Mouse (Mus musculus) neural tube, embryonic 15.5 days (tissue): Measurements from ENCODE around the gene Slc46a1. TPM values are rescaled to one million over a fixed set of nuclear protein-coding genes. Genes with fewer than 3 reads are reported as not detected.
A peak's percentile ranks its signal among the peaks of the same experiment; 100 is the strongest.

ENCODE experiments used
- ATAC-seq: fragments of 200-750 bp; cut with Nextera tagmentation; 2 replicates; pipeline ENCODE4 v1.8.0; 2017; ENCODE audit warnings: mild to moderate bottlenecking, moderate TSS enrichment, moderate library complexity; ENCODE audit not compliant: low FRiP score
- H3K27ac ChIP-seq: fragments of 300-500 bp; sonication (generic); replicated peaks from 2 replicates; pipeline ENCODE4 v1.5.1; 2015; ENCODE audit warnings: mild to moderate bottlenecking, inconsistent platforms
- H3K27me3 ChIP-seq: fragments of 300-500 bp; sonication (generic); replicated peaks from 2 replicates; pipeline ENCODE4 v1.6.1; 2015; ENCODE audit warnings: inconsistent platforms
- H3K36me3 ChIP-seq: fragments of 300-500 bp; sonication (generic); 2 replicates; pipeline ENCODE4 v1.6.1; 2015; ENCODE audit warnings: inconsistent platforms
- H3K4me1 ChIP-seq: fragments of 300-500 bp; sonication (generic); 2 replicates; pipeline ENCODE4 v1.6.1; 2015; ENCODE audit warnings: inconsistent platforms
- H3K4me2 ChIP-seq: fragments of 300-500 bp; sonication (generic); 2 replicates; pipeline ENCODE4 v1.6.1; 2015; ENCODE audit warnings: inconsistent platforms, mild to moderate bottlenecking, moderate library complexity
- H3K4me3 ChIP-seq: fragments of 300-500 bp; sonication (generic); replicated peaks from 2 replicates; pipeline ENCODE4 v1.5.1; 2015; ENCODE audit warnings: mild to moderate bottlenecking, inconsistent platforms
- H3K9ac ChIP-seq: fragments of 300-500 bp; sonication (generic); replicated peaks from 2 replicates; pipeline ENCODE4 v1.6.1; 2015; ENCODE audit warnings: mild to moderate bottlenecking, inconsistent platforms
- H3K9me3 ChIP-seq: fragments of 300-500 bp; sonication (generic); replicated peaks from 2 replicates; pipeline ENCODE4 v1.6.1; 2016; ENCODE audit warnings: inconsistent platforms
- WGBS: fragments of 180-500 bp; shearing (Covaris S2); methylation state at CpG from one replicate; pipeline ENCODE4 v1.1.7; 2015; ENCODE audit warnings: mixed read lengths; 5-methylcytosine and 5-hydroxymethylcytosine counted together
- polyA plus RNA-seq: library from polyadenylated mRNA; unstranded; fragments of >200 nt; fragmentation: Nextera tagmentation; extraction: Ambion mirVana; gene quantifications from 2 replicates; pipeline ENCODE4 v1.2.1, GENCODE M21; 2015

Gene Slc46a1
- polyA plus RNA-seq, 1 experiment from 2014 or later, result 26.0 TPM

GRCm38 (mm10) chr11:78512025-78512957, 46.8 kb downstream of the Slc46a1 start, which contains the start of the genes Tmem199 and Poldip2:
TSS of gene Tmem199 (minus strand) at chr11:78512172.
TSS of gene Poldip2 (plus strand) at chr11:78512193.
- ATAC-seq, result peak; percentile 95

GRCm38 (mm10) chr11:78513106-78513790, 47.8 kb downstream of the Slc46a1 start:
- peaks cover 50% of the 10 kb centered on the region for H3K36me3 ChIP-seq
- peak overlapping the region; percentile 93 for H3K4me2 ChIP-seq
- H3K9ac ChIP-seq, result peak overlapping the region; percentile 99
- H3K9me3 ChIP-seq, result no peaks in the 10 kb centered on the region
- peaks cover 23% of the 10 kb centered on the region for H3K4me1 ChIP-seq
- H3K27me3 ChIP-seq, result no peaks in the 10 kb centered on the region
- WGBS, result 74% methylated on average over 3 of the region's 3 CpGs
- H3K27ac ChIP-seq, result no peak overlapping the region
- no peak for ATAC-seq
- peak overlapping the region; percentile 79 for H3K4me3 ChIP-seq

More at GRCm38 (mm10) chr11:78512025-78512957, 46.8 kb downstream of the Slc46a1 start, which contains the start of the genes Tmem199 and Poldip2:
- Histone ChIP-seq H3K27me3 (no peaks in the 10 kb centered on the region), H3K27ac (peak within 1 kb of the TSS; percentile 88), H3K4me1 (peaks cover 23% of the 10 kb centered on the region), H3K36me3 (peaks cover 52% of the 10 kb centered on the region), H3K9me3 (no peaks in the 10 kb centered on the region), H3K4me3 (peak within 1 kb of the TSS; percentile 79), H3K4me2 (peak within 1 kb of the TSS; percentile 93), H3K9ac (peak within 1 kb of the TSS; percentile 99)
- under 1% methylated on average over 63 of the region's 67 CpGs for WGBS

GRCm38 (mm10) chr11:78515549-78516325, 50.2 kb downstream of the Slc46a1 start:
- Histone ChIP-seq H3K4me3 (no peak overlapping the region), H3K27me3 (no peaks in the 10 kb centered on the region), H3K4me2 (no peak overlapping the region), H3K9me3 (no peaks in the 10 kb centered on the region), H3K36me3 (peaks cover 63% of the 10 kb centered on the region), H3K27ac (no peak overlapping the region), H3K4me1 (peaks cover 23% of the 10 kb centered on the region), H3K9ac (no peak overlapping the region)
- 77% methylated on average over 2 of the region's 2 CpGs for WGBS
- no peak for ATAC-seq

- H3K4me2 ChIP-seq, result no peak overlapping the region
- H3K9me3 ChIP-seq, result no peaks in the 10 kb centered on the region
- no peak overlapping the region for H3K9ac ChIP-seq
- H3K4me3 ChIP-seq, result no peak overlapping the region
- WGBS, result 91% methylated on average over 10 of the region's 10 CpGs
- H3K27ac ChIP-seq, result no peak overlapping the region
- no peak for ATAC-seq
- H3K27me3 ChIP-seq, result no peaks in the 10 kb centered on the region
- peaks cover 5% of the 10 kb centered on the region; the same call in 1 of the 2 replicates for H3K4me1 ChIP-seq
- peaks cover 93% of the 10 kb centered on the region for H3K36me3 ChIP-seq
These were observed 53.4 kb downstream of the Slc46a1 start for GRCm38 (mm10) chr11:78518931-78519330.

Other genes with a start within 250 kb of the Slc46a1 start
- 93.2 and 97.1 TPM in 2 replicates for gene Sdf2, start 220.0 kb upstream of the Slc46a1 start, polyA plus RNA-seq
- gene Supt6, start 219.7 kb upstream of the Slc46a1 start, polyA plus RNA-seq, result 22.9 and 25.1 TPM in 2 replicates
- gene 2610507B11Rik, start 203.9 kb upstream of the Slc46a1 start, polyA plus RNA-seq, result 56.5 and 65.2 TPM in 2 replicates
- gene BC030499, start 174.9 kb upstream of the Slc46a1 start, polyA plus RNA-seq, result 0.40 and 0.42 TPM in 2 replicates
- gene Spag5, start 164.2 kb upstream of the Slc46a1 start, polyA plus RNA-seq, result 6.5 and 13.1 TPM in 2 replicates
- 328 and 382 TPM in 2 replicates for gene Aldoc, start 142.7 kb upstream of the Slc46a1 start, polyA plus RNA-seq
- gene Pigs, start 137.3 kb upstream of the Slc46a1 start, polyA plus RNA-seq, result 83.2 and 86.4 TPM in 2 replicates
- 84.3 and 88.3 TPM in 2 replicates for gene Unc119, start 122.2 kb upstream of the Slc46a1 start, polyA plus RNA-seq
- 11.8 TPM in 1 of 2 replicates, not detected in the other for gene Foxn1, start 79.1 kb upstream of the Slc46a1 start, polyA plus RNA-seq
- gene Slc13a2, start 43.5 kb upstream of the Slc46a1 start, polyA plus RNA-seq, result 0.42 TPM in 1 of 2 replicates, not detected in the other
- 38.8 and 49.0 TPM in 2 replicates for gene Sarm1, start 32.1 kb downstream of the Slc46a1 start, polyA plus RNA-seq
- 151 and 156 TPM in 2 replicates for gene Vtn, start 33.4 kb downstream of the Slc46a1 start, polyA plus RNA-seq
- gene Sebox, start 37.8 kb downstream of the Slc46a1 start, polyA plus RNA-seq, result 0.12 TPM in 1 of 2 replicates, not detected in the other
- gene Tmem199, start 46.5 kb downstream of the Slc46a1 start, polyA plus RNA-seq, result 89.3 and 94.4 TPM in 2 replicates
- 182 and 192 TPM in 2 replicates for gene Poldip2, start 46.5 kb downstream of the Slc46a1 start, polyA plus RNA-seq
- gene Tnfaip1, start 70.6 kb downstream of the Slc46a1 start, polyA plus RNA-seq, result 56.1 and 60.3 TPM in 2 replicates
- gene Ift20, start 70.7 kb downstream of the Slc46a1 start, polyA plus RNA-seq, result 120 and 127 TPM in 2 replicates
- 43.1 and 50.4 TPM in 2 replicates for gene Tmem97, start 85.1 kb downstream of the Slc46a1 start, polyA plus RNA-seq
- 21.1 and 25.4 TPM in 2 replicates for gene Nlk, start 231.7 kb downstream of the Slc46a1 start, polyA plus RNA-seq